Mouse (Mus musculus) monocyte, adult 5-6 weeks (primary cell): ENCODE results near the gene Bicc1. TPM values are rescaled to one million over a fixed set of nuclear protein-coding genes. Genes with fewer than 3 reads are reported as not detected.

Source experiments
- ATAC-seq: fragments of 153-309, 156-312 bp; replicated peaks from 2 replicates; pipeline ENCODE4 v1.8.0; 2017; ENCODE audit warnings: mild to moderate bottlenecking; ENCODE audit not compliant: low TSS enrichment, insufficient number of reproducible peaks, severe bottlenecking, poor library complexity, low FRiP score
- total RNA-seq: library from RNA; stranded (forward); fragments of 200-1000, 200-491, 200-594 nt; gene quantifications from 3 replicates; pipeline ENCODE4 v1.2.3, GENCODE M21; 2017

Gene Bicc1
- total RNA-seq, 1 experiment from 2014 or later, result not detected

- no peak for ATAC-seq
Observed at GRCm38 (mm10) chr10:71169811-71170210, 10.3 kb upstream of the Bicc1 start.

GRCm38 (mm10) chr10:71169171-71169570, 9.7 kb upstream of the Bicc1 start:
- no peak for ATAC-seq

- ATAC-seq, result no peak
Observed at GRCm38 (mm10) chr10:71160449-71160848, 949 bp upstream of the Bicc1 start.

GRCm38 (mm10) chr10:71158940-71159675, 392 bp downstream of the Bicc1 start:
- no peak for ATAC-seq

- ATAC-seq, result no peak
Observed at GRCm38 (mm10) chr10:71156569-71156968, 2.9 kb downstream of the Bicc1 start.

GRCm38 (mm10) chr10:71153610-71154009, 5.9 kb downstream of the Bicc1 start:
- ATAC-seq, result no peak

GRCm38 (mm10) chr10:71153138-71153537, 6.4 kb downstream of the Bicc1 start:
- ATAC-seq, result no peak

GRCm38 (mm10) chr10:71150486-71150885, 9.0 kb downstream of the Bicc1 start:
- no peak for ATAC-seq

GRCm38 (mm10) chr10:71148951-71149603, 10.4 kb downstream of the Bicc1 start:
- ATAC-seq, result no peak

- no peak for ATAC-seq
Observed at GRCm38 (mm10) chr10:71148226-71148625, 11.3 kb downstream of the Bicc1 start.

GRCm38 (mm10) chr10:71146681-71147615, 12.6 kb downstream of the Bicc1 start:
- ATAC-seq, result no peak

- ATAC-seq, result no peak
Observed at GRCm38 (mm10) chr10:71145801-71146200, 13.7 kb downstream of the Bicc1 start.

- ATAC-seq, result no peak
Observed at GRCm38 (mm10) chr10:71144191-71144590, 15.3 kb downstream of the Bicc1 start.

- ATAC-seq, result no peak
Observed at GRCm38 (mm10) chr10:71142568-71142967, 16.9 kb downstream of the Bicc1 start.

- ATAC-seq, result no peak
Observed at GRCm38 (mm10) chr10:71140281-71140845, 19.1 kb downstream of the Bicc1 start.

GRCm38 (mm10) chr10:71138852-71139197, 20.7 kb downstream of the Bicc1 start:
- no peak for ATAC-seq

GRCm38 (mm10) chr10:71138132-71138851, 21.2 kb downstream of the Bicc1 start:
- ATAC-seq, result no peak

- ATAC-seq, result no peak
Observed at GRCm38 (mm10) chr10:71137606-71138005, 21.9 kb downstream of the Bicc1 start.
